Mouse (Mus musculus) adrenal gland, postnatal 36 days (tissue): ENCODE data around the gene Ntm. TPM values are rescaled to one million over a fixed set of nuclear protein-coding genes. Genes with fewer than 3 reads are reported as not detected.

ENCODE experiments used
- DNase-seq, 2 experiments: peaks; one replicate each; pipeline ENCODE4 v3.0.0; 2021; ENCODE audit warnings: mixed read lengths in 1 of 2
- total RNA-seq, 2 experiments: library from RNA; stranded (reverse); gene quantifications; 2 replicates each; pipeline ENCODE4 v1.2.3; 2021

The Ntm gene
- total RNA-seq, 2 experiments from 2014 or later = 0.33 to 1.1 TPM

GRCm38 (mm10) chr9:29884062-29884461 lies 78.9 kb downstream of the Ntm start:
- no peak for DNase-seq

GRCm38 (mm10) chr9:29881614-29882013 lies 81.3 kb downstream of the Ntm start:
- no peak for DNase-seq

- DNase-seq = no peak
These were observed 85.4 kb downstream of the Ntm start for GRCm38 (mm10) chr9:29877583-29877982.

- no peak for DNase-seq
These were observed 95.2 kb downstream of the Ntm start for GRCm38 (mm10) chr9:29867746-29868145.

GRCm38 (mm10) chr9:29866824-29867223 lies 96.1 kb downstream of the Ntm start:
- DNase-seq = no peak

- no peak for DNase-seq
These were observed 96.8 kb downstream of the Ntm start for GRCm38 (mm10) chr9:29866101-29866500.

- DNase-seq = no peak
These were observed 97.4 kb downstream of the Ntm start for GRCm38 (mm10) chr9:29865502-29865901.

GRCm38 (mm10) chr9:29864886-29865285 lies 98.1 kb downstream of the Ntm start:
- no peak for DNase-seq

GRCm38 (mm10) chr9:29862408-29862807 lies 100.5 kb downstream of the Ntm start:
- no peak for DNase-seq

- no peak for DNase-seq
These were observed 103.5 kb downstream of the Ntm start for GRCm38 (mm10) chr9:29859256-29860048.

GRCm38 (mm10) chr9:29848735-29849455 lies 114.0 kb downstream of the Ntm start:
- no peak for DNase-seq

GRCm38 (mm10) chr9:29837344-29837743 lies 125.6 kb downstream of the Ntm start:
- no peak for DNase-seq

GRCm38 (mm10) chr9:29834911-29835310 lies 128.0 kb downstream of the Ntm start:
- DNase-seq = peak; percentile 32 to 49

- no peak for DNase-seq
These were observed 129.2 kb downstream of the Ntm start for GRCm38 (mm10) chr9:29833781-29834180.

GRCm38 (mm10) chr9:29827240-29827660 lies 135.7 kb downstream of the Ntm start:
- no peak for DNase-seq

GRCm38 (mm10) chr9:29825236-29825635 lies 137.7 kb downstream of the Ntm start:
- no peak for DNase-seq

- DNase-seq = no peak
These were observed 139.2 kb downstream of the Ntm start for GRCm38 (mm10) chr9:29823716-29824115.

GRCm38 (mm10) chr9:29812685-29813084 lies 150.3 kb downstream of the Ntm start:
- DNase-seq = no peak

GRCm38 (mm10) chr9:29806790-29807189 lies 156.2 kb downstream of the Ntm start:
- no peak for DNase-seq

- DNase-seq = no peak
These were observed 158.5 kb downstream of the Ntm start for GRCm38 (mm10) chr9:29804483-29804882.

GRCm38 (mm10) chr9:29803738-29804285 lies 159.1 kb downstream of the Ntm start:
- no peak for DNase-seq

- no peak for DNase-seq
These were observed 159.8 kb downstream of the Ntm start for GRCm38 (mm10) chr9:29802990-29803737.
